Mouse (Mus musculus) lung, adult 2 months (tissue): ENCODE data around the gene Pde6d.

Source experiments
- CTCF ChIP-seq: fragments of 200-500 bp; IDR thresholded peaks from 2 replicates; pipeline ENCODE4 v1.5.1; 2011; ENCODE audit warnings: mild to moderate bottlenecking, low read length, control low read depth; ENCODE audit not compliant: insufficient read depth
- POLR2A ChIP-seq: fragments of 200-500 bp; IDR thresholded peaks from 2 replicates; pipeline ENCODE4 v1.6.1; 2011; ENCODE audit warnings: low read depth, mild to moderate bottlenecking, control low read depth, low read length, borderline replicate concordance; ENCODE audit errors: extremely low read depth

GRCm38 (mm10) chr1:86538383-86538782 is 44.0 kb downstream of the Pde6d start:
- TF ChIP-seq POLR2A: no peak
- peak; percentile 41; the same call in 1 of the 2 replicates for TF ChIP-seq CTCF
